Mouse (Mus musculus): ENCODE results near the gene Xpa.
"Not testable (repeated sequence)": the region's sequence is repeated elsewhere in the genome, so short reads cannot be mapped to it uniquely, and the experiment has no call there.

DNA sequence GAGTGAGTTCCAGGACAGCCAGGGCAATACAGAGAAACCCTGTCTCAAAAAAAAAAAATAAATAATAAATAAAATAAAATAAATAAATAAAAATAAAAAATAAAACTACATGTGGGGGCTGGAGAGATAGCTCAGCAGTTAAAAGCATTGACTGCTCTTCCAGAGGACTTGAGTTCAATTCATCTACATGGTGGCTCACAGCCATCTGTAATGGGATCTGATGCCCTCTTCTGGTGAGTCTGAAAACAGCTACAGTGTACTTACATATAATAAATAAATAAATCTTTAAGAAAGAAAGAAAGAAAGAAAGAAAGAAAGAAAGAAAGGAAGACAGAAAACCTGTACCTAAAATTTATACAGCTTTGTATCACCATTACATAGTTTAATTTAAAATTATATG, 4.1 kb downstream of the Xpa start:
- TF ChIP-seq CTCF (IDR thresholded peaks at IDR 0.05; ENCODE audit: borderline replicate concordance, control insufficient read depth, extremely low read depth, insufficient read depth, low read length, poor library complexity); POLR2A (IDR thresholded peaks at IDR 0.05; ENCODE audit: control insufficient read depth, extremely low read depth, insufficient read depth, low read length, poor library complexity): not testable (repeated sequence)
